Mouse (Mus musculus) forebrain, embryonic 11.5 days (tissue): Measurements from ENCODE around the gene Col4a6. TPM values are rescaled to one million over a fixed set of nuclear protein-coding genes. Genes with fewer than 3 reads are reported as not detected.

ENCODE experiments used
- ATAC-seq: fragments of 200-750 bp; cut with Nextera tagmentation; replicated peaks from 2 replicates; pipeline ENCODE4 v1.8.0; 2017; ENCODE audit warnings: moderate TSS enrichment; ENCODE audit not compliant: low FRiP score
- DNase-seq: peaks from one replicate; pipeline ENCODE4 v3.0.0-alpha.2; 2017; ENCODE audit warnings: low spot score
- H3K27ac ChIP-seq: fragments of 300-500 bp; sonication (generic); 2 replicates; pipeline ENCODE4 v1.5.1; 2014; ENCODE audit warnings: low read depth, low read length
- H3K27me3 ChIP-seq: fragments of 300-500 bp; sonication (generic); 2 replicates; pipeline ENCODE4 v1.6.1; 2014; ENCODE audit warnings: mild to moderate bottlenecking, low read length, mixed read lengths; ENCODE audit not compliant: control insufficient read depth, insufficient read depth
- H3K36me3 ChIP-seq: fragments of 300-500 bp; sonication (generic); 2 replicates; pipeline ENCODE4 v1.6.1; 2014; ENCODE audit warnings: mild to moderate bottlenecking, low read length, moderate library complexity, mixed read lengths; ENCODE audit not compliant: control insufficient read depth, insufficient read depth
- H3K4me1 ChIP-seq: fragments of 300-500 bp; sonication (generic); replicated peaks from 2 replicates; pipeline ENCODE4 v1.6.1; 2014; ENCODE audit warnings: low read length, mixed read lengths; ENCODE audit not compliant: control insufficient read depth, insufficient read depth
- H3K4me2 ChIP-seq: fragments of 300-500 bp; sonication (generic); 2 replicates; pipeline ENCODE4 v1.6.1; 2014; ENCODE audit warnings: low read depth, mild to moderate bottlenecking, low read length, moderate library complexity, mixed read lengths; ENCODE audit not compliant: severe bottlenecking
- H3K4me3 ChIP-seq: fragments of 300-500 bp; sonication (generic); 2 replicates; pipeline ENCODE4 v1.5.1; 2014; ENCODE audit warnings: low read depth, low read length
- H3K9ac ChIP-seq: fragments of 300-500 bp; sonication (generic); 2 replicates; pipeline ENCODE4 v1.6.1; 2014; ENCODE audit warnings: low read length
- H3K9me3 ChIP-seq: fragments of 300-500 bp; sonication (generic); 2 replicates; pipeline ENCODE4 v1.6.1; 2016; ENCODE audit warnings: low read length, mixed read lengths; ENCODE audit not compliant: control insufficient read depth
- WGBS: fragments of 180-500 bp; shearing (Covaris S2); extraction: QIAGEN DNeasy Blood & Tissue Kit; methylation state at CpG from one replicate; pipeline ENCODE4 v1.1.7; 2014; 5-methylcytosine and 5-hydroxymethylcytosine counted together
- polyA plus RNA-seq: library from polyadenylated mRNA; unstranded; fragments of >200 nt; fragmentation: Nextera tagmentation; extraction: Ambion mirVana; gene quantifications from 2 replicates; pipeline ENCODE4 v1.2.1, GENCODE M21; 2014

Col4a6 gene
- 1.4 and 1.6 TPM in 2 replicates for polyA plus RNA-seq

GRCm38 (mm10) chrX:141473470-141474302, at the start of gene Col4a6:
TSS of gene Col4a6 (minus strand) at chrX:141474076.
- peaks cover 12% of the 10 kb centered on the region for H3K27me3 ChIP-seq
- H3K9me3 ChIP-seq = no peaks in the 10 kb centered on the region
- no peaks in the 10 kb centered on the region for H3K4me1 ChIP-seq
- H3K36me3 ChIP-seq = no peaks in the 10 kb centered on the region
- peak within 1 kb of the TSS; percentile 51 for H3K4me2 ChIP-seq
- DNase-seq (peak; percentile 52), ATAC-seq (peak; percentile 74)
- no peak within 1 kb of the TSS for H3K27ac ChIP-seq
- peak within 1 kb of the TSS; percentile 37 for H3K4me3 ChIP-seq
- 15% methylated on average over 16 of the region's 16 CpGs for WGBS
- H3K9ac ChIP-seq = peak within 1 kb of the TSS; percentile 41; the same call in 1 of the 2 replicates

GRCm38 (mm10) chrX:141503125-141503524, 29.2 kb upstream of the Col4a6 start:
- Histone ChIP-seq H3K9me3 (no peaks in the 10 kb centered on the region), H3K4me2 (no peak overlapping the region), H3K36me3 (no peaks in the 10 kb centered on the region), H3K4me3 (no peak overlapping the region), H3K27ac (no peak overlapping the region), H3K9ac (no peak overlapping the region), H3K27me3 (no peaks in the 10 kb centered on the region; the same call in 1 of the 2 replicates), H3K4me1 (no peaks in the 10 kb centered on the region)
- 83% methylated on average over 1 of the region's 1 CpGs for WGBS
- DNase-seq (no peak), ATAC-seq (no peak)

- Histone ChIP-seq H3K9me3 (no peaks in the 10 kb centered on the region), H3K4me1 (no peaks in the 10 kb centered on the region), H3K36me3 (no peaks in the 10 kb centered on the region), H3K4me3 (no peak overlapping the region), H3K4me2 (no peak overlapping the region), H3K27ac (no peak overlapping the region), H3K9ac (no peak overlapping the region), H3K27me3 (no peaks in the 10 kb centered on the region; the same call in 1 of the 2 replicates)
- ATAC-seq (no peak), DNase-seq (no peak)
- WGBS = 75% methylated on average over 4 of the region's 4 CpGs
These were observed 20.7 kb upstream of the Col4a6 start for GRCm38 (mm10) chrX:141494545-141494944.

GRCm38 (mm10) chrX:141475566-141476327, 1.9 kb upstream of the Col4a6 start:
- Histone ChIP-seq H3K27ac (no peak overlapping the region), H3K27me3 (peaks cover 12% of the 10 kb centered on the region), H3K9me3 (no peaks in the 10 kb centered on the region), H3K4me3 (peak overlapping the region; percentile 37), H3K4me1 (no peaks in the 10 kb centered on the region), H3K9ac (peak overlapping the region; percentile 53), H3K36me3 (no peaks in the 10 kb centered on the region), H3K4me2 (peak overlapping the region; percentile 51)
- peak; percentile 84 for ATAC-seq
- 22% methylated on average over 14 of the region's 14 CpGs for WGBS
- peak; percentile 50 for DNase-seq

- Histone ChIP-seq H3K4me1 (no peaks in the 10 kb centered on the region), H3K36me3 (no peaks in the 10 kb centered on the region), H3K4me3 (peak within 1 kb of the TSS; percentile 37), H3K9ac (peak within 1 kb of the TSS; percentile 53), H3K4me2 (peak within 1 kb of the TSS; percentile 51), H3K9me3 (no peaks in the 10 kb centered on the region), H3K27ac (no peak within 1 kb of the TSS), H3K27me3 (peaks cover 12% of the 10 kb centered on the region)
- DNase-seq (peak; percentile 85), ATAC-seq (peak; percentile 91)
- 18% methylated on average over 13 of the region's 13 CpGs for WGBS
These were observed 1.2 kb upstream of the Col4a6 start, which contains the start of gene Col4a5 for GRCm38 (mm10) chrX:141475110-141475509. TSS of gene Col4a5 (plus strand) at chrX:141475385.

- Histone ChIP-seq H3K4me3 (no peak overlapping the region), H3K27ac (no peak overlapping the region), H3K9me3 (no peaks in the 10 kb centered on the region), H3K4me1 (no peaks in the 10 kb centered on the region), H3K9ac (no peak overlapping the region), H3K36me3 (no peaks in the 10 kb centered on the region), H3K27me3 (peaks cover 14% of the 10 kb centered on the region), H3K4me2 (no peak overlapping the region)
- ATAC-seq (no peak), DNase-seq (no peak)
- 89% methylated on average over 1 of the region's 1 CpGs for WGBS
These were observed 25.9 kb downstream of the Col4a6 start for GRCm38 (mm10) chrX:141447936-141448335.

GRCm38 (mm10) chrX:141439423-141439822, 34.5 kb downstream of the Col4a6 start:
- WGBS = 73% methylated on average over 2 of the region's 2 CpGs
- peaks cover 7% of the 10 kb centered on the region for H3K27me3 ChIP-seq
- H3K36me3 ChIP-seq = no peaks in the 10 kb centered on the region
- DNase-seq = no peak
- no peaks in the 10 kb centered on the region for H3K4me1 ChIP-seq
- no peak for ATAC-seq
- H3K27ac ChIP-seq = no peak overlapping the region
- no peak overlapping the region for H3K4me3 ChIP-seq
- no peak overlapping the region for H3K9ac ChIP-seq
- H3K9me3 ChIP-seq = no peaks in the 10 kb centered on the region
- no peak overlapping the region for H3K4me2 ChIP-seq

GRCm38 (mm10) chrX:141436780-141437179, 37.1 kb downstream of the Col4a6 start:
- Histone ChIP-seq H3K27ac (no peak overlapping the region), H3K4me2 (no peak overlapping the region), H3K36me3 (no peaks in the 10 kb centered on the region), H3K9me3 (no peaks in the 10 kb centered on the region), H3K4me3 (no peak overlapping the region), H3K4me1 (no peaks in the 10 kb centered on the region), H3K9ac (no peak overlapping the region), H3K27me3 (peaks cover 7% of the 10 kb centered on the region)
- no peak for ATAC-seq
- no peak for DNase-seq
- 90% methylated on average over 6 of the region's 6 CpGs for WGBS
